Mouse (Mus musculus): ENCODE results near the gene Ripk1. TPM values are rescaled to one million over a fixed set of nuclear protein-coding genes. Genes with fewer than 3 reads are reported as not detected.

Ripk1 gene
- total and polyA plus RNA-seq, 3 experiments: 11.4 to 11.8 TPM; not detected in 1

- no peak for TF ChIP-seq NRF1 (IDR thresholded peaks at IDR 0.05; ENCODE audit: insufficient read depth, low read depth, low read length, poor library complexity, severe bottlenecking)
- TF ChIP-seq CHD2 (IDR thresholded peaks at IDR 0.05; ENCODE audit: low read length): no peak
- TF ChIP-seq ZKSCAN1 (IDR thresholded peaks at IDR 0.05; ENCODE audit: low read depth, low read length): no peak
- TF ChIP-seq POLR2AphosphoS5 (IDR thresholded peaks at IDR 0.05; ENCODE audit: borderline replicate concordance, low read depth, low read length): no peak
Observed at GRCm38 (mm10) chr13:34078500-34079280, 76.5 kb downstream of the Ripk1 start (continued).

- Histone ChIP-seq H3K79me2 (ENCODE audit: control insufficient read depth, insufficient read depth, low read length, poor library complexity) (peaks cover 6% of the 10 kb centered on the region), H3K9me3 (replicated peaks; ENCODE audit: insufficient read depth, low read length) (no peaks in the 10 kb centered on the region), H3K27ac (ENCODE audit: control insufficient read depth, low read depth, low read length) (no peak overlapping the region), H3K9ac (ENCODE audit: control insufficient read depth, low read depth, low read length, poor library complexity, severe bottlenecking) (no peak overlapping the region), H3K4me3 (ENCODE audit: control insufficient read depth in 1 of 2, insufficient read depth in 1 of 2, low read depth in 2 of 2, low read length in 2 of 2) (no peak overlapping the region), H3K4me1 (ENCODE audit: control insufficient read depth in 1 of 2, insufficient read depth in 2 of 2, low read length in 2 of 2) (peaks cover 2 to 8% of the 10 kb centered on the region in 2 experiments; a peak in 3 of 4 replicates), H3K36me3 (ENCODE audit: control insufficient read depth in 1 of 2, insufficient read depth in 2 of 2, low read length in 2 of 2) (peaks cover 0 to 4% of the 10 kb centered on the region in 2 experiments; a peak in 2 of 4 replicates), H3K27me3 (ENCODE audit: control insufficient read depth in 1 of 2, insufficient read depth in 2 of 2, low read length in 2 of 2) (no peaks in the 10 kb centered on the region)
- DNase-seq (ENCODE audit: low read depth, low spot score): no peak
- no peak for TF ChIP-seq MAFK (IDR thresholded peaks at IDR 0.05; ENCODE audit: borderline replicate concordance, low read depth, low read length)
- TF ChIP-seq ELF1 (IDR thresholded peaks at IDR 0.05; ENCODE audit: low read depth, low read length): no peak
- TF ChIP-seq BHLHE40 (IDR thresholded peaks at IDR 0.05; ENCODE audit: borderline replicate concordance, low read depth, low read length): no peak
Observed at GRCm38 (mm10) chr13:34079801-34080200, 77.6 kb downstream of the Ripk1 start.

- Histone ChIP-seq H3K9ac (ENCODE audit: control insufficient read depth, low read depth, low read length, poor library complexity, severe bottlenecking) (no peak overlapping the region), H3K4me1 (ENCODE audit: control insufficient read depth in 1 of 2, insufficient read depth in 2 of 2, low read length in 2 of 2) (peaks cover 2 to 3% of the 10 kb centered on the region in 2 experiments; a peak in 3 of 4 replicates), H3K4me3 (ENCODE audit: control insufficient read depth in 1 of 2, insufficient read depth in 1 of 2, low read depth in 2 of 2, low read length in 2 of 2) (no peak overlapping the region), H3K27ac (ENCODE audit: control insufficient read depth, low read depth, low read length) (no peak overlapping the region), H3K9me3 (replicated peaks; ENCODE audit: insufficient read depth, low read length) (no peaks in the 10 kb centered on the region), H3K36me3 (ENCODE audit: control insufficient read depth in 1 of 2, insufficient read depth in 2 of 2, low read length in 2 of 2) (peaks cover 0 to 3% of the 10 kb centered on the region in 2 experiments; a peak in 2 of 4 replicates), H3K79me2 (ENCODE audit: control insufficient read depth, insufficient read depth, low read length, poor library complexity) (peaks cover 5% of the 10 kb centered on the region), H3K27me3 (ENCODE audit: control insufficient read depth in 1 of 2, insufficient read depth in 2 of 2, low read length in 2 of 2) (no peaks in the 10 kb centered on the region)
- TF ChIP-seq GATA1 (IDR thresholded peaks at IDR 0.05; ENCODE audit: low read depth, low read length) (no peak), GABPA (IDR thresholded peaks at IDR 0.05; ENCODE audit: low read depth, low read length) (no peak), JUND (IDR thresholded peaks at IDR 0.05; ENCODE audit: low read depth, low read length) (no peak), POLR2AphosphoS5 (IDR thresholded peaks at IDR 0.05; ENCODE audit: borderline replicate concordance, low read depth, low read length) (no peak), ZKSCAN1 (IDR thresholded peaks at IDR 0.05; ENCODE audit: low read depth, low read length) (no peak), RCOR1 (IDR thresholded peaks at IDR 0.05; ENCODE audit: low read depth, low read length) (no peak), POLR2AphosphoS2 (IDR thresholded peaks at IDR 0.05; ENCODE audit: low read length) (no peak), USF1 (IDR thresholded peaks at IDR 0.05; ENCODE audit: low read depth, low read length) (no peak), MAFK (IDR thresholded peaks at IDR 0.05; ENCODE audit: borderline replicate concordance, low read depth, low read length) (no peak), MAZ (IDR thresholded peaks at IDR 0.05; ENCODE audit: low read depth, low read length) (no peak), USF2 (IDR thresholded peaks at IDR 0.05; ENCODE audit: borderline replicate concordance in 1 of 2, insufficient read depth in 1 of 2, low read depth in 1 of 2, low read length in 2 of 2) (no peak), POLR2A (IDR thresholded peaks at IDR 0.05; ENCODE audit: control insufficient read depth in 1 of 2, insufficient read depth in 1 of 2, low read depth in 1 of 2, low read length in 2 of 2, poor library complexity in 1 of 2) (no peak), MAX (IDR thresholded peaks at IDR 0.05; ENCODE audit: low read length) (no peak), MEF2A (IDR thresholded peaks at IDR 0.05; ENCODE audit: extremely low read depth, insufficient replicate concordance, low read depth, low read length, poor library complexity, severe bottlenecking) (no peak), KAT2A (conservative IDR thresholded peaks at IDR 0.05; ENCODE audit: low read depth, low read length) (no peak), MXI1 (IDR thresholded peaks at IDR 0.05; ENCODE audit: low read depth, low read length) (no peak), SIN3A (IDR thresholded peaks at IDR 0.05; ENCODE audit: low read length) (no peak)
- DNase-seq (ENCODE audit: low read depth, low spot score): no peak
Observed at GRCm38 (mm10) chr13:34081926-34082325, 79.8 kb downstream of the Ripk1 start.

Data from MEL (cell line).